Mouse (Mus musculus): ENCODE results near the gene Ice1. TPM values are rescaled to one million over a fixed set of nuclear protein-coding genes. Genes with fewer than 3 reads are reported as not detected.

The Ice1 gene
- polyA plus RNA-seq, 1 experiment from 2014 or later: 58.9 TPM

DNA sequence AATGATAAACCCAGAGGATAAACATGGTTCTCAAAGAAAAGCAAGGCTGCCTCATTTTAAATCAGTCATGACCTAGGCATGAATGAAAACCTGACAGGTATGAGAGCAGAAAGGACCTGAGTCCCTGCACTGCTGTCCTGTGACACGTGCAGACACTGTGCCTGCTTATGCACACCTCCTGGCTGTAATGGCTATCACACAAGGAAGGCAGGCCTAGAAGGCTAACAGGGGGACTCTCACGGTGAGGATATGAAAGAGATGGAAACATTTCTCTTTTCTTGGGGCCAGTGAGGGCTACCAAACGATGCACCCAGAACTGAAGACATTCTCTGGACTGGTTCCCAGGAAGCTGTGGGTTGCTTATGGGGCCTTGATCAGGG, 6.6 kb upstream of the Ice1 start:
- peak; percentile 19; the same call in 1 of the 2 replicates for ATAC-seq (ENCODE audit: low read depth)
- Histone ChIP-seq H3K4me1 (ENCODE audit: control insufficient read depth, insufficient read depth, low read length) (no peaks in the 10 kb centered on the region), H3K27ac (ENCODE audit: low read depth, low read length) (no peak overlapping the region), H3K4me3 (ENCODE audit: low read depth, low read length) (no peak overlapping the region), H3K9me3 (ENCODE audit: control insufficient read depth, low read length) (no peaks in the 10 kb centered on the region), H3K36me3 (ENCODE audit: control insufficient read depth, insufficient read depth, low read length) (no peaks in the 10 kb centered on the region), H3K9ac (replicated peaks; ENCODE audit: low read depth, low read length) (no peak overlapping the region), H3K27me3 (ENCODE audit: control insufficient read depth, insufficient read depth, low read length) (no peaks in the 10 kb centered on the region), H3K4me2 (ENCODE audit: low read depth, low read length) (no peak overlapping the region)
- WGBS: 50% methylated on average over 3 of the region's 3 CpGs

DNA sequence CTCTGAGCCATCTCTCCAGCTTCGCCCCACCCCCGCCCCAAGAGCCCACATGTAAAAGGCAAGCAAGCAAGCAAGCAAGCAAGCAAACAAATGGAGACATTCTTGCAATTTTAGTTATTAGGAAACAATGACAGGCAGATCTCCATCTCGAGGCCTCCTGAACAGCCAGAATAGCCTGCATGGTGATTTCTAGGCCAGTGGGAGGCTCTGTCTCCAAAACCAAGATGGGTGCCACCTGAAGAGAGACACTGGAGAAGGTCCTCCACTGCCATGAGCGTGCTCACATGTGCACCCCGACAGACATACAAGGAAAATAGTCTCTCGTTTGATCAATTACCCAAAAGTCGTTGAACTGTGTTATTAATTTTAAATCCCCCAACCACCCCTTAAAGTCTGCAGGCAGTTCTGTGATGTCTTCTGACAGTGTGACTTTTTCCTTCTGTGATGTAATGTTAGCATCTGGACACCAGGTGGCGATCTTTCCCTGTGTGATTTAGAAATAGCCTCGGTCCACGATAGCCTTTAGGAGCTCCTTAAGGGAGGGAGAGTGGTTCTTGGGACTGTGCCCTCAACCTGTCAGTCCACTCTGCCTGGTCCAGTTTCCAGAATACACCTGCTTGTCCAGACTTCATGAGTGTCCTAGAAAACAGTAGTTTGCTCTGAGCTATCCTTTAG, 6.1 kb upstream of the Ice1 start:
- H3K9me3 ChIP-seq (ENCODE audit: control insufficient read depth, low read length): no peaks in the 10 kb centered on the region

DNA sequence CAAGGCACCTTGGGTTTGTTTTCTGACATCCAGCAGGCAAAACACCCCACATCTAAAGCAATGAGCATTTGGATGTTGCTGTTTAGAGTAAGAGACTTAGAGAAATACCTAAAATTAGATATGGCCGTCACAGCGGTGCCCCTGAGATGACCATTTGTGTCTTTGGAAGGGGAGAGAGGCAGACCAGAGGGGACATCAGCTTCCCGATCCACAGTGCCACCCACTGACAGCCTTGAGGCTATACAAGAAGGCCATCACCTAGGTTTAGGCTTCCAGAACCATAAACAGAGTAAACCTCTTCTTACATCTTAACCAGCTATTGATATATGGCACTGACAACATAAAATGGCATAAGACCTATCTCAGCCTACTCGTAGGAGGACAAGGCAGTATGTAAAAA, 4.5 kb upstream of the Ice1 start:
- no peaks in the 10 kb centered on the region for H3K9me3 ChIP-seq (ENCODE audit: control insufficient read depth, low read length)
- no peak overlapping the region for H3K4me3 ChIP-seq (ENCODE audit: low read depth, low read length)
- H3K27ac ChIP-seq (ENCODE audit: low read depth, low read length): no peak overlapping the region
- H3K4me2 ChIP-seq (ENCODE audit: low read depth, low read length): no peak overlapping the region
- no peak for ATAC-seq (ENCODE audit: low read depth)
- H3K27me3 ChIP-seq (ENCODE audit: control insufficient read depth, insufficient read depth, low read length): no peaks in the 10 kb centered on the region
- H3K9ac ChIP-seq (replicated peaks; ENCODE audit: low read depth, low read length): no peak overlapping the region
- no peaks in the 10 kb centered on the region for H3K36me3 ChIP-seq (ENCODE audit: control insufficient read depth, insufficient read depth, low read length)
- H3K4me1 ChIP-seq (ENCODE audit: control insufficient read depth, insufficient read depth, low read length): no peaks in the 10 kb centered on the region
- WGBS: 79% methylated on average over 4 of the region's 4 CpGs

More for the DNA sequence above, 6.1 kb upstream of the Ice1 start:
- H3K4me3 ChIP-seq (ENCODE audit: low read depth, low read length): no peak overlapping the region
- no peaks in the 10 kb centered on the region for H3K4me1 ChIP-seq (ENCODE audit: control insufficient read depth, insufficient read depth, low read length)
- no peaks in the 10 kb centered on the region for H3K27me3 ChIP-seq (ENCODE audit: control insufficient read depth, insufficient read depth, low read length)
- no peak overlapping the region for H3K4me2 ChIP-seq (ENCODE audit: low read depth, low read length)
- WGBS: 21% methylated on average over 10 of the region's 10 CpGs
- no peak overlapping the region for H3K9ac ChIP-seq (replicated peaks; ENCODE audit: low read depth, low read length)
- ATAC-seq (ENCODE audit: low read depth): peak; percentile 38; the same call in 1 of the 2 replicates
- H3K27ac ChIP-seq (ENCODE audit: low read depth, low read length): no peak overlapping the region
- H3K36me3 ChIP-seq (ENCODE audit: control insufficient read depth, insufficient read depth, low read length): no peaks in the 10 kb centered on the region

DNA sequence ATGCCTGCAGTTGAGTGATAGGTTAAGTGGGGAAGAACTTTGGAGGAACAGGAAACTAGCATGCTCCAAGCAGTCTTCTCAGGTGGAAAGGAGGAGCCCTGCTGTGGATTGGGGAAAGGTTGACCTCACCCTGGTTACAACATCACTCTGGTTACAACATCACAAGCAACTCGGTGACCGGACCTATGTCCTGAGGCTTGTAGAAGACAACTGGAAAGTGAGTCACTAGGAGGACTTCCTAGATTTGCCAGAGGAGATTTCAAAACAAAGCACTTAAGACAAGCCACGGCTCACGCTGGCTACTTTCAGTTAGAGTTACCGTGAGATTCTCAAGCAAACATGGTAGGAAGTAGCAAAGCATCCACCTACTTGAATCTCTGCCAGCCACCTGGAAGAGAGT, 3.9 kb upstream of the Ice1 start:
- Histone ChIP-seq H3K4me3 (ENCODE audit: low read depth, low read length) (no peak overlapping the region), H3K27me3 (ENCODE audit: control insufficient read depth, insufficient read depth, low read length) (no peaks in the 10 kb centered on the region), H3K36me3 (ENCODE audit: control insufficient read depth, insufficient read depth, low read length) (no peaks in the 10 kb centered on the region), H3K9me3 (ENCODE audit: control insufficient read depth, low read length) (no peaks in the 10 kb centered on the region), H3K4me1 (ENCODE audit: control insufficient read depth, insufficient read depth, low read length) (peaks cover 5% of the 10 kb centered on the region), H3K27ac (ENCODE audit: low read depth, low read length) (no peak overlapping the region), H3K4me2 (ENCODE audit: low read depth, low read length) (no peak overlapping the region), H3K9ac (replicated peaks; ENCODE audit: low read depth, low read length) (no peak overlapping the region)
- WGBS: 89% methylated on average over 5 of the region's 5 CpGs
- no peak for ATAC-seq (ENCODE audit: low read depth)

DNA sequence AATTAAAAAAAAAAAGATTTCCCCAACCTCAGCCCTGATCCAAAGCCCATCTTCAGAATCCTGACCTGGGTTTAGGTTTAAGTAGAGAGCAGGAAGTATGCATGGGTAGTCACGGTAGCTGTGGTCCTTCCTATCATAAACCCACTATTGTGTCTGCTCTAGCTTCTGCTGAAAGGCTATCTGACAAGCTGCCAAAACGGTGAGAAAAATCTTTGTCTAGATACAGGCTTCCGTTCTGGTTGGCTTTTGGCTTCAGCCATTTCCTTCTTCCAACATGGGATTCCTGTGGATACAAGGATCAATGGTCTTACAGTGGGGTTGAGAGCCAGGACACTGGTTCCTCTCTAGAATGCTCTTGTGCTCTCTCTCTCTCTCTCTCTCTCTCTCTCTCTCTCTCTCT, 2.2 kb upstream of the Ice1 start:
- no peak overlapping the region for H3K4me2 ChIP-seq (ENCODE audit: low read depth, low read length)
- ATAC-seq (ENCODE audit: low read depth): no peak
- H3K27me3 ChIP-seq (ENCODE audit: control insufficient read depth, insufficient read depth, low read length): no peaks in the 10 kb centered on the region
- no peak overlapping the region for H3K4me3 ChIP-seq (ENCODE audit: low read depth, low read length)
- H3K27ac ChIP-seq (ENCODE audit: low read depth, low read length): no peak overlapping the region
- 79% methylated on average over 3 of the region's 3 CpGs for WGBS
- no peaks in the 10 kb centered on the region for H3K36me3 ChIP-seq (ENCODE audit: control insufficient read depth, insufficient read depth, low read length)
- no peaks in the 10 kb centered on the region for H3K9me3 ChIP-seq (ENCODE audit: control insufficient read depth, low read length)
- no peak overlapping the region for H3K9ac ChIP-seq (replicated peaks; ENCODE audit: low read depth, low read length)
- H3K4me1 ChIP-seq (ENCODE audit: control insufficient read depth, insufficient read depth, low read length): peaks cover 15% of the 10 kb centered on the region

DNA sequence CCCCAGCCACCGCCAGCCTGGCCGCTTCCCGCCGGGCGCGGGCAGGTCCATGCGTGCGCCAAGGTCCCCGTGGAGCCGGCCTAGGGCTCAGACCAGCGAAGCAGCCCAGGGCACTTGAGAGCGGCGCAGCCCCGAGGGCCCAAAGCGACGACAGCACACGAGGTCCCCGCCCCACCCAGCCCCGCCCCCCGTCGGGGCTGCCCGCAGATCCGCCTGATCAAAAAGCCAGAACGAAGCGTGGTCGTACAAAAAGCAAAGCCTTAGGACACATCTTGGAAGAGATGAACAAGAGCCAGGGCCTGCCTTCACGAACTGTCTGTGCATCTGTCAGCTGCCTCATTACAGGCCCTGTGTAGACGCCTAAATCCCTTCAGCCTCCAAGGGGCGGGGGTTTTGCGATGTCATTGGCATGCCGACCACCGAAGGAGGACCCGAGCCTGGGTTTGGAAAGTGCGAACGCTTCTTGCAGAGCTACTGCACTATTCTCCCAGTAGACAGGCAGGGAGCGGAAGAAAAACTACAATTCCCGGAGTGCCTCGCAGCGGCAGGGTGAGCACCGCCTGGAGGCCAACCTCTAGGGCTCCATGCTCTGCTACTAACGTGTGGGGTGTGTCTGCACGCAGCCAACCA, 343 bp upstream of the Ice1 start:
- ATAC-seq (ENCODE audit: low read depth): peak; percentile 96
- 0% methylated on average over 42 of the region's 42 CpGs for WGBS

DNA sequence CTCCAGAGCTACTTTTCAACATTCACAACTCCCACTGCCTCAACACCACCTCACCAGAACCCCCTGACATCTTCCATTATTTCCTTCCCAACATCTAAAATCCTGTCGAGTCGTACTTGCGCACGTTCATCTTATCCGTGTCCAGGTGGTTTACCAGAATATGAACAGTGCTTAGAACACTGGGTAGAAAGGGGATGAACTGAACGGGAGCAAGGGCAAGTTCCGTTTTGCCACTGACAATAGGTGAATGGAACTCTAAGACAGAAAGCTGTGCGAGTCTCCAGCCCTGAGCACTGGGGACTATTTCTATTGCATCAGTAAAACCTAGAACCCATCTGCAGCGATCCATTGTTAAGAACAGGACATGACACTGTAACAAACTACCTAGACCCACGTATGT, 728 bp downstream of the Ice1 start:
- Histone ChIP-seq H3K4me2 (ENCODE audit: low read depth, low read length) (peak overlapping the region; percentile 88), H3K9me3 (ENCODE audit: control insufficient read depth, low read length) (no peaks in the 10 kb centered on the region), H3K9ac (replicated peaks; ENCODE audit: low read depth, low read length) (peak overlapping the region; percentile 87), H3K4me3 (ENCODE audit: low read depth, low read length) (peak overlapping the region; percentile 87), H3K36me3 (ENCODE audit: control insufficient read depth, insufficient read depth, low read length) (no peaks in the 10 kb centered on the region), H3K27me3 (ENCODE audit: control insufficient read depth, insufficient read depth, low read length) (no peaks in the 10 kb centered on the region), H3K4me1 (ENCODE audit: control insufficient read depth, insufficient read depth, low read length) (peaks cover 15% of the 10 kb centered on the region), H3K27ac (ENCODE audit: low read depth, low read length) (no peak overlapping the region; the same call in 1 of the 2 replicates)
- ATAC-seq (ENCODE audit: low read depth): no peak
- WGBS: 29% methylated on average over 10 of the region's 10 CpGs

More for the DNA sequence above, 343 bp upstream of the Ice1 start:
- no peaks in the 10 kb centered on the region for H3K36me3 ChIP-seq (ENCODE audit: control insufficient read depth, insufficient read depth, low read length)
- H3K27me3 ChIP-seq (ENCODE audit: control insufficient read depth, insufficient read depth, low read length): no peaks in the 10 kb centered on the region
- H3K4me2 ChIP-seq (ENCODE audit: low read depth, low read length): peak overlapping the region; percentile 53
- H3K9me3 ChIP-seq (ENCODE audit: control insufficient read depth, low read length): no peaks in the 10 kb centered on the region
- H3K4me1 ChIP-seq (ENCODE audit: control insufficient read depth, insufficient read depth, low read length): peaks cover 15% of the 10 kb centered on the region
- peak overlapping the region; percentile 87 for H3K9ac ChIP-seq (replicated peaks; ENCODE audit: low read depth, low read length)
- peak overlapping the region; percentile 87 for H3K4me3 ChIP-seq (ENCODE audit: low read depth, low read length)
- H3K27ac ChIP-seq (ENCODE audit: low read depth, low read length): peak overlapping the region; percentile 95

DNA sequence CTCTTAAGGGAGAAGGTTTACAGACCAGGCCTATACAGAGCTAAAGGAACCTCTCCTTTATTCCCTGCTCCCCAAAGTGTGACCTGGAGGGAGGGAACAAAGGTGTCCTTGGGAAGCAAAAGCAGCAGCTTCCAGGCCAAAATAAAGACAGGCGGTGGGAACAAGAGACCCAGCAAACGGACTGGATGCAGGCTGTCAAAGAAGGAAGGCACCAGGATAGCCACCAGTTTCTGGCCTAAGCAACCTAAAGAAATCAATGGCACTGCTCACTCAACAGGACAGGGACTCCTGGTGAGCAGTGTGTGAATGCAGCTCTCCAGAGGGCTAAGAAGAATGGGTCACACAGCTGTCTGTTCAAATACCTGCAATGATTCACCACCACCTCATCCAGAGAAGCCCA, 1.8 kb downstream of the Ice1 start:
- no peaks in the 10 kb centered on the region for H3K9me3 ChIP-seq (ENCODE audit: control insufficient read depth, low read length)
- no peak overlapping the region for H3K4me3 ChIP-seq (ENCODE audit: low read depth, low read length)
- H3K4me1 ChIP-seq (ENCODE audit: control insufficient read depth, insufficient read depth, low read length): peaks cover 15% of the 10 kb centered on the region
- H3K36me3 ChIP-seq (ENCODE audit: control insufficient read depth, insufficient read depth, low read length): no peaks in the 10 kb centered on the region
- peak overlapping the region; percentile 88; the same call in 1 of the 2 replicates for H3K4me2 ChIP-seq (ENCODE audit: low read depth, low read length)
- ATAC-seq (ENCODE audit: low read depth): no peak
- H3K27ac ChIP-seq (ENCODE audit: low read depth, low read length): no peak overlapping the region
- WGBS: 62% methylated on average over 2 of the region's 2 CpGs
- no peak overlapping the region for H3K9ac ChIP-seq (replicated peaks; ENCODE audit: low read depth, low read length)
- H3K27me3 ChIP-seq (ENCODE audit: control insufficient read depth, insufficient read depth, low read length): no peaks in the 10 kb centered on the region

DNA sequence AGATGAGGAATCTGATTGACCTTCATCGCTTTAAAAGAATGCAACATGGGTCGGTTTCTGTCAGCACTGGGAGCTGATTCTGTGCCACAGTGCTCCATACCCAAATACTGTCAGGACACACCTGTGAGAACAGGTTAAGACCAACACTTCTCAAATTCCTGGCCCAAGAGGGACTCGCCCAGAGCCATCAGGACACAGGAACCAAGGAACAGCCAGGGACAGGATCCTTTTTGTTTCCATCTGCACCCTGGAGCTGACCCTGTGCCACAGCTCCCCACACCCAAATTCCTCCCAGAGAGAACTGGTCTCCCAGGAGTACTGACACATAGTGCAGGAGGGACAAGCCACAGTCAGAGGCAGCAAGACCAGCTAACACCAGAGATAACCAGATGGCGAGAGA, 11.0 kb downstream of the Ice1 start:
- WGBS: 93% methylated on average over 4 of the region's 4 CpGs
- ATAC-seq (ENCODE audit: low read depth): no peak
- Histone ChIP-seq H3K9ac (replicated peaks; ENCODE audit: low read depth, low read length) (no peak overlapping the region), H3K36me3 (ENCODE audit: control insufficient read depth, insufficient read depth, low read length) (no peaks in the 10 kb centered on the region), H3K4me1 (ENCODE audit: control insufficient read depth, insufficient read depth, low read length) (no peaks in the 10 kb centered on the region), H3K9me3 (ENCODE audit: control insufficient read depth, low read length) (no peaks in the 10 kb centered on the region), H3K4me2 (ENCODE audit: low read depth, low read length) (no peak overlapping the region), H3K27me3 (ENCODE audit: control insufficient read depth, insufficient read depth, low read length) (no peaks in the 10 kb centered on the region), H3K4me3 (ENCODE audit: low read depth, low read length) (no peak overlapping the region), H3K27ac (ENCODE audit: low read depth, low read length) (no peak overlapping the region)
